Mouse (Mus musculus) thymus, postnatal 4 days (tissue): ENCODE data around the gene Olfr750.

Experiments
- DNase-seq: peaks from one replicate; pipeline ENCODE4 v3.0.0; 2021

The Olfr750 gene

GRCm38 (mm10) chr14:51026391-51027133 is 47.7 kb downstream of the Olfr750 start:
- peak; percentile 72 for DNase-seq

GRCm38 (mm10) chr14:51024820-51025219 is 49.4 kb downstream of the Olfr750 start:
- no peak for DNase-seq

- no peak for DNase-seq
Measured at GRCm38 (mm10) chr14:51023457-51023856, 50.8 kb downstream of the Olfr750 start.

- DNase-seq = no peak
Measured at GRCm38 (mm10) chr14:51017256-51017655, 57.0 kb downstream of the Olfr750 start.
